Mouse (Mus musculus) mature B cell (primary cell): ENCODE data around the gene Mast4.

Experiments
- in situ Hi-C: fragments of 300-500 bp; cut with MboI; formaldehyde crosslinking; loops from 2 replicates; pipeline ENCODE4 v1.14.3; 2019

Gene Mast4

DNA sequence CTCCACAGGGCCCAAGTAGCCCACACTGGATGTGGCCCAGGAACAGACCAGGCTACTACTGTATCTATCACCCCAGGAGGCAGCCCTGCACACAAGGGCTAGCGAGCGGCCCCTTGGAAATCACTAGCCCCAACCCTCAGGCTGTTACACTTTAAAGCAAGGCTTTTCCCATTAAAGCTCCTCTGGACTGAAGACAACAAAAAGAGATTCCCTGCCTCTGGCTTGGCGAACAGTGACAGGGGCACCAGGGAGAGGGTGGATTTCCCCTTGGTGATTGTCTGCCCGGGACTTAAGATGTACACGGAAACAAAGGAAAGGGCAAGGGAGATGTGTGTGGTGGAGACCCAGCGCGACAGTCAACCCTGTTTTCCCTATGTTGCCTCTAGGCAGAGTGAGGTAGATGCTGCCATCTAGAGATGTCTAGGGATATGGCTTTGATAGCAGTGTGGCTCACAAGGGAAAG is 213.6 kb downstream of the Mast4 start:
- in situ Hi-C loops: loop anchor here (25.0 kb wide), 1 partner anchor 308 kb away; no protein-coding TSS in a partner anchor

DNA sequence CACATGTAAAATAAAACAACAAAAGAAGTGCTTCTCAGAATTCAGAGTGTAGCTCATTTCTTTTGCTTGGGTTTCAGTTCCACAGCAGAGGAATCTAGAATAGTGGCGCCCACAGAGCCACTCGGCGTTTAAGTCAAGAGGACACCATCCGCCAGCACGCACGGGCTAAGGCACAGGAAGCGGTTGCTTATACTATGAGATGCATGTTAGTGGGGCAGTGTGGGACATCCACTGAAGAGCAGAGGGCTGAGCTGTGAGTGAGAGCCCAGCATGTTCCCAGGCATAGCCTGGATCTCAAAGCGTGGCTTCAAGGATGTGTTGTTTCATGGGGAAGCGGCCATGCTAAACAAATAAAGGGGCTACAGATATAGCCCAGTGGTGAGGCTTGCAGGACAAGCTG is 214.6 kb downstream of the Mast4 start:
- in situ Hi-C loops: loop anchor here (25.0 kb wide), 1 partner anchor 307 kb away; no protein-coding TSS in a partner anchor

GRCm38 (mm10) chr13:103115116-103115515 is 219.2 kb downstream of the Mast4 start:
- in situ Hi-C loops: loop anchor here (25.0 kb wide), 1 partner anchor 303 kb away; no protein-coding TSS in a partner anchor

- in situ Hi-C loops: loop anchor here (25.0 kb wide), 1 partner anchor 302 kb away; no protein-coding TSS in a partner anchor
Measured at GRCm38 (mm10) chr13:103114274-103114673, 220.0 kb downstream of the Mast4 start.

DNA sequence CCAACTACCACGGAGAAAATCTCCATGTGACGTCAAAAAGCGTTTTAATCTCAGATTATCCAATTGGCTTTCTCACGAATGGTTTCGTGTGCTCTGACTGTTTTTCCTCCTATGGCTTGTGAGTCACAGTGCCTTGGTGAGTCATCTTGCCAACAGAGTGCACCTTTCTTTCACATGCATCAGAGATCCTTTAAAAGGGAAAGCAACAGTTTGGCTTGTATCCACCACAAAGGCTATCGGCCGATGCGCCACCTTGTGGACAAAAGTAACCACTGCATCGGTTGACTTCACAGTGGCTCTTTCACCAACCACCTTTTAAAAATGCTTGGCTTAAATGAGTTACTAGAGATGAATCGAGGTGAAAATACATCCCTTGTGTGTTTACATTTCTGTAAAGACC is 224.4 kb downstream of the Mast4 start:
- in situ Hi-C loops: loop anchor here (25.0 kb wide), 1 partner anchor 298 kb away; no protein-coding TSS in a partner anchor

DNA sequence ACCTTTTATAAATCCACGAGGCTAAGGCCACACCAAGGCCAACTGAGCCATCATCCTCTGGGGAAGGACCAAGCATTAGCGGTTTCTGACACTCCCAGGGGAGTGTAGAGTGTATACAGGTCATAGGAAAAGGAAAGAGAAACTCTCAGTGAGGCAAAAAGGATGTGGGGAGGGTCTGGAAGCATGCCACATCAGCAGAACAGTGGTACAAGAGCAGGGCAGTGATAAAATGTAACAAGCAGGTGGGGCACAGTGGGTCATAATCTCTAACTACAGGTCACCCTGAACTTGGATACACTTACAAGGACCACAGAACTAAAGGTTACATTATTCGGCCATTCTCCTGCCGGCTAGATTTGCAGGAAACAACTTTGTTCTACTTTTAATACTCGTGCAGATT is 226.9 kb downstream of the Mast4 start:
- in situ Hi-C loops: loop anchor here (25.0 kb wide), 1 partner anchor 295 kb away; no protein-coding TSS in a partner anchor

DNA sequence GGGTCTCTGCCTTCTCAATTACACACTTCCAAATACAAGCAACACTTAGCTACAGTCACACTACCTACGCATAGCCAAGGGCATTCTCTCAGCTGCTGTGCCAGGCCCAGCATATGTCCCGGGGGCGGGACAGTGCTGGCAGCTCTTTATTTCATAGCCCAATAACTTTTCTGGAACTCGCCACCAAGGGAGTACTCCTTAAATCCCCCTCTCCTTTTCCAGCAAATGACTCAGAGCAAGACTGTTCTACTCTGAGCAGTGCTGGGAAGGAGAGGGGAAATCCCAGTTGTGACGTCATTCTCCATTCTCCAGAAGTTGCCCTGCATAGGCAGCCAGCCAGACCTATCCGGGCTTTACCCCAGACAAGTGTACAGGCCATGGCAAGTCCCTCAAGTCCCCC is 231.7 kb downstream of the Mast4 start:
- in situ Hi-C loops: loop anchor here (25.0 kb wide), 1 partner anchor 290 kb away; no protein-coding TSS in a partner anchor

- in situ Hi-C loops: no loop called here
Measured at GRCm38 (mm10) chr13:103096346-103097150, 237.7 kb downstream of the Mast4 start.

GRCm38 (mm10) chr13:103095491-103095890 is 238.8 kb downstream of the Mast4 start:
- in situ Hi-C loops: no loop called here

GRCm38 (mm10) chr13:103094595-103094994 is 239.7 kb downstream of the Mast4 start:
- in situ Hi-C loops: no loop called here

DNA sequence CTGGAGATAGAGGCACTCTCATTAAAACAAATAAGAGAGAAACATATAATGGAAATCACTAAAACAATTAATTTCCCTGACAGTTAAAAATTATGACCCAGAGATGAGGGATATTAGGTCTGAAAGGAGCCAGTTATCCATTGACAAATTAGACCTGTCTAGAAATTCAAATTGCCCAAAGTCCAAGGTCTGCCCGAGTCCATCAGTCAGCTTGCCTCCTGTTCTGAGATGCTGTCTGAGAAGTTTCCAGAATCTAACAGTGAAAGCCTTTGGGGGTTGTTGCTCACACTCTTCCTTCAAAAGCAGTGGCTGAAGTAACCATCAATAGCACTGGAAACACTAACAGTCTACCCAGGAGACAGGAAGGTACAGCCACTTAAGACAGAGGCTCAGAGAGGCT is 240.6 kb downstream of the Mast4 start:
- in situ Hi-C loops: no loop called here

- in situ Hi-C loops: no loop called here
Measured at GRCm38 (mm10) chr13:103085540-103086121, 248.7 kb downstream of the Mast4 start.

DNA sequence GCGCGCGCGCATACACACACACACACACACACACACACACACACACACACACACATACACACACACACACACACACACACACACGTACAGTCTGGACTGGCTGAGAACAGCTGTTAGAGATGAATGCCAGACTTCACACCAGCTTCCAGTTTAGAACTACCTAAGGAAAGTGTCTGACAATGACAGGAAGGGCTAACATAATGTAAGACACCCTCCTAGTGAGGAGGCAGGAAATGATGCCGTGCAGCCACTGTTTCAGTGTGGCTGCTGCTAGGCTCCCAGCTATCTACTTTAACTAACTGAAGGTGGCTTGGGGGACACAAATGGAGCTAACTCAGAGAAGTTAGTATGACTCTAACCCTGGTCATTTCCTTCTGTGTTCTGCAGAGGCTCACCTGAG is 251.4 kb downstream of the Mast4 start:
- in situ Hi-C loops: no loop called here

DNA sequence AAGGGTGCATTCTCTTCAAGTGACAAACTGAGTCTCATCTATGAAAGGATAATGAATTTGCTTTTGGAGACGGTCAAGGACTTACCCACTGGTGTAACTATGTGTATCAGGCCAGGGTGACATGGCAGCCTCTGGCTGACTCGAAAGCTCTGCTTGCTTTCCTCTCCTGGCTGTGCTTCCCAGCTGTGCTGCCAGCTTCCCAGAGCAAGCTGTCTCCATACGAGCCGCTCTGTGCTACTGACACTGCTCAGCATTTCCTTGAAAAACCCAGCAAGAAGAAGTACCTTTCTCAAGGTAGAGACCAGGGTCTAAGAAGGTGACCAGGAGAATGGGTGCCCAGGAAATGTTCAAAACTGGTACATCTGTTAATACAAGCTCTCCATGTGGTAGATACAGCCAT is 254.5 kb downstream of the Mast4 start:
- in situ Hi-C loops: no loop called here

GRCm38 (mm10) chr13:103078815-103079214 is 255.5 kb downstream of the Mast4 start:
- in situ Hi-C loops: no loop called here

DNA sequence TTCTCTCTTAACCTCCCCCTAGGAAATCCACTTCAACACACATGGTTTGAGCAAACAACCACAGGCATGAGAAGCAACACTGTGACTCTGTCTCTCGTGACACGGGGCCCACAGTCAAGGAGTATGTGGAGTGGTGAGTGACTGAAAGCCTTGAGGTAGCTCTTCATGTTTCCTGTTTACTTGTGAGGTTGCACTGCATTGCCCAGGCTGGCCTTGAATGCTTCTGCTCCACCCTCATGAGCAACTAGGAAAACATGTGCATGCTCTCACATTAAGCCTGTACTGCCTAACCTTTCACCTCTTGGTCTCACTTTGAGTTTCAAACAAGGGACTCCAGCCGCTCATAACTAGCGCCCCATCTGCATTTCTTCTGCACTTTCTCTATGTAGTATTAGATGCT is 260.8 kb downstream of the Mast4 start:
- in situ Hi-C loops: no loop called here

DNA sequence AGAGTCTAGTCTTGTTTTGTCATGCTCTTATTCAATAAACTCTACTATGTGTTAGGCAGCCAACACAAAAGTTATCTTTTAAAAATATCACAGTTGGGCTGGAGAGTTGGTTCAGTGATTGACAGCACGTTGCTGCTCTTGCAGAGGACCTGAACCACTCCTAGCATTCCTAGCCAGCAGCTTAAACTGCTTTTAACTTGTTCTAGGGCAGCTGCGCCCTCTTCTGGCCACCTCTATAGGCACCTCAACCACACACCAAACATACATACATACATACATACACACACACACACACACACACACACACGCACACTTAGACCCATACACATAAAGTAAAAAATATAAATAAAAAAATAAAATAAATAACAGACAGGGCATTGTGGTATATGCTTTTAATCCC is 262.5 kb downstream of the Mast4 start:
- in situ Hi-C loops: no loop called here

- in situ Hi-C loops: no loop called here
Measured at GRCm38 (mm10) chr13:103067581-103068166, 266.6 kb downstream of the Mast4 start.

- in situ Hi-C loops: no loop called here
Measured at GRCm38 (mm10) chr13:103065437-103065836, 268.9 kb downstream of the Mast4 start.

GRCm38 (mm10) chr13:103061680-103062079 is 272.6 kb downstream of the Mast4 start:
- in situ Hi-C loops: no loop called here

DNA sequence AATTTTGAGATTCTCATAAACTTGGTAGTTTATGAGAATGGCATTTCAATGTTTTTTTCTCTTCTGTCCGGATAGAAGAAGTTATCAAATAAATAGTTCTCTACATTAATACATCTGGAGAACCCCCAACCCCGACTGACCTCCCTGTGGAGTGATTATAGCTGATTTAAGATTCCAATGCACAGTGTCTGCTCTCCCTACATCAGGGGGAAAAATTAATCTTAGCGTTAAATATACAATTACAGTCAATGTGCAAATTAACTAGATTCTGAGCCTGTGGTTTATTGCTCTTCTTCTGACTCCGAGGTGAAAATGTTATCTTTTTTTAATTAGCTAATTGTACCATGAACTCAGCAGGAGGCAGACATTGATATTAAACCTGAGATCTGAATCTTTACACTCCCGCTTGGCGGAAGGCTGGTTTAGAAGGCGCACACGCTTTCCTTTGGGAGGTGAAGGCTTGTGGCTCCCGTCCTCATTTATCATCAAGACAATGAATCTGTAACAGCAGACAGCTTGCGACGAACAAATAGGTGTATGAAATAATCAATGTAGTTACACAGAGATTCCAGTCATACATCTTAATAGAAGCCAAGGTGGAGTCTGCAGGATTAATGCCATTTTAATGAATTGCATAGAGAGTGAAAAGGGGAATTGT is 274.2 kb downstream of the Mast4 start:
- in situ Hi-C loops: no loop called here

- in situ Hi-C loops: no loop called here
Measured at GRCm38 (mm10) chr13:103056451-103056850, 277.8 kb downstream of the Mast4 start.
